Mouse (Mus musculus): ENCODE data around the gene Isoc2a.
A peak's percentile ranks its signal among the peaks of the same experiment; 100 is the strongest.

Gene Isoc2a

GRCm38 (mm10) chr7:4943223-4943815, 66.4 kb downstream of the Isoc2a start:
- DNase-seq = peak; percentile 91 to 98

Measured in spleen, adult 18-20 months (tissue).